Mouse (Mus musculus): ENCODE measurements around the gene B4galt2.

The B4galt2 gene

DNA sequence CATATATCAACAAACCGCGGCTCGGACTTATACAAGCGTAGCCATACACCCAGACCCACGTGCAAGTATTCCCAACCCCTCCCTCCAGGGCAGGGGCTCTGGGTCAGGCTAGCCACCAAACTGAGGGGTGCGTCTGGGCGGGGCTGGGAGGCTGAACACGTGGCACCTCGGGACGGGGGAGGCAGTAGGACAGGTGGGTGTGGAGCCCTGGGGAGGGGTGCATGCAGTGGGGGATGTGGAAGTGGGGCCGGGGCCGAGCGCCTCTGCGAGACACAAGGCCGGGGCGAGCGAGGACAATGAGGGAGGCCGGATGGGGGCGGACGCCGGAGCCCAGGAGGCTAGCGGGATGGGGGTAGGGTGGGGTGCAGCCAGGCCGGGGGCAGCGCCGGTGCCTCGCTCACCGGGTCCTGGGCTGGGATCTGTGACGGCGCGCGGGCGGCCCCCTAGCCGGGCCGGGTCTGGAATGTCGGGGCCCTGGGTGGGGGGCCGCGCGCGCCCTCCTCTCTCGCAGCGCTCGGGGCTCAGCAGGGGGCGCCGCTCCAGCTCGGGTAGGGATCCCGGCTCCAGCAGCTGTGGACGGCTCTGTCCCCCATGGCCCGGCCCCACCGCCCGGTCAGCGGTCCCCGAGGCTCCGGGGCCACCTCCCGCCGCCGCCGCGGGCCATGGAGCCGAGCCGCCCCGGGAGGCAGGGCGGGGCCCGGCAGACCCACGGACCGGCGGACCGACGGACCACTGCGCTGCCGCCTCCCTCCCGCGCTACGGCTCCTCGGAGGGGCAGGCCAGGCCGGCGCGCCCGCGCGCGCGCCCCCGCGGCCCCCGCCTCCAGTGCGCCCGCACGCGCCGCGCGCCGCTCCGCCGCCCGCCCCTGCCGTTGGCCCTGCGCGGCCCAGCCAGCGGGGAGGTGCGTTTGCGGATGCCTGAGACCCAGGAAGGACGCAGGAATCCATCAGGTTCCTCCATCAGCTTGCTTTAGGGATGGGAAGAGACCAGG, at the start of gene B4galt2:
TSS of gene B4galt2 (minus strand) at position 787 of the 991 bp plus-strand sequence.
- no peak for DNase-seq

DNA sequence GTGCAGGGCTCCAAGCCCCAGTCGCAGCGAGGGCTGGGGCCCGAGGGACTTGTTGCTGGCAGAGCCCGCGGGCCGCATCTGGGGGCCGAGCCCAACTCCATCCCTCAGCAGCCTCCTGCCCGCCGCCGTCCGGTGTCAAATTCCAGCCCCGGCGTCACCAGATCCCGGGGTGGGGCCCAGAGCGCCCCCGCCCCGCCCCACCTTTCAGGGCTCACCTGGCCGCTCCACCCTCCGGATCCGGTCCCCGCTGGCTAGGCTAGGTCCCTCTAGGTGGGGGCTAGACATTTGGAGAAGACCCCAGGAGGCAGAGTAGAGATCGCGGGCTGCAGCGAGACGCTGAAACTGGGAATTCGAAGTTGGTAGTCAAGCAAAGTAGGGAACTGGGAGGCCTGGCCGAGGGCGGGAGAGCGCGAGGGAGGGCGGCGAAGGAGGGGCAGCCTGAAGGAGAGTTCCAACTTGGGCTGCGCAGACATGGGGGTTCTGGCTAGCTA, 46.1 kb upstream of the B4galt2 start, which contains the start of gene Artn:
TSS of gene Artn (minus strand) at position 373 of the 491 bp plus-strand sequence.
- DNase-seq: no peak

DNA sequence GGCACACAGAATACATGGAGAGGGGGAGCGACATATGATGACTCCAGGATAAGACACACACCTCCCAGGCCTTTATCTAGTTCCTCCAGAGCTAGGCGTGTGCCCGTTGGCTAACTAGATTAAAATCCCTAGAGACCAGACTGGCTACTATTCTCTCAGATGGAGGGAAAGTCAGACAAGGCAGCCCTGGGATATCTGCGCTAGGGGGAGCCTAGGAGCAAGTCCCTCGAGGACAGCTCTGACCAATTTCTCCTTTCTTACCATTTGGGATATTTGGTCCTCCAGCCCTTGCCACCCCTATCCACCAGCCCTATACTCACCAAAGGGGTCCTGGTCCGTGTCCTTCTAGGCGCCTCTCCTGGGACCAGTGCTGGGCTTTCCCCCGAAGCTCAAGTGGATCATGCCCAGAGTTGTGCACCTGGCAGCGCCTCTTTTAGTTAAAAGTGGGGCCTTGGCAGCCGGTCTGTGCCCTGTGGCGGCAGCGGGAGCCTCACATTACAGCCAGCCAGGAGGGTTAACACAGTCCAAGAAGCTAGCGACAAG, 45.5 kb upstream of the B4galt2 start:
- peak; percentile 8 for DNase-seq

DNA sequence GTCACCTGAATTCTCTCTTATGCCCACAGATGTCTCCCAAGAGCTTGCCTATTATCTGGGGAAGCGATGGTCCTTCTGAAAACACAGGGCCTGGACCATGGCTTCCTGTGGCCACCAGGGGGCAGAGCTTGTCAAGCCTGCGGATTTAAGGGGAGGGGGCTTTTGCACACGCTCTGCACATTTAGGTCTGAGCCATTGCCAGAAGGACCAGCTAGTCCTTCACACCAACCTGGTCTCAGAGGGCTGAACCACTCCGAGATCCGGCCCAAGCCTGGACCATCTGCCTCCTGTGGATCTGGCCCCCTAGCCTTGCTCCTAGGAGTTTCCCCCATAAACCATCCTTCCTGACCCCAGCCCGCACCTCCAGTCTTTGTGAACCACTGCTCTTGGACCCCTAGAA, 44.9 kb upstream of the B4galt2 start:
- DNase-seq: peak; percentile 28

DNA sequence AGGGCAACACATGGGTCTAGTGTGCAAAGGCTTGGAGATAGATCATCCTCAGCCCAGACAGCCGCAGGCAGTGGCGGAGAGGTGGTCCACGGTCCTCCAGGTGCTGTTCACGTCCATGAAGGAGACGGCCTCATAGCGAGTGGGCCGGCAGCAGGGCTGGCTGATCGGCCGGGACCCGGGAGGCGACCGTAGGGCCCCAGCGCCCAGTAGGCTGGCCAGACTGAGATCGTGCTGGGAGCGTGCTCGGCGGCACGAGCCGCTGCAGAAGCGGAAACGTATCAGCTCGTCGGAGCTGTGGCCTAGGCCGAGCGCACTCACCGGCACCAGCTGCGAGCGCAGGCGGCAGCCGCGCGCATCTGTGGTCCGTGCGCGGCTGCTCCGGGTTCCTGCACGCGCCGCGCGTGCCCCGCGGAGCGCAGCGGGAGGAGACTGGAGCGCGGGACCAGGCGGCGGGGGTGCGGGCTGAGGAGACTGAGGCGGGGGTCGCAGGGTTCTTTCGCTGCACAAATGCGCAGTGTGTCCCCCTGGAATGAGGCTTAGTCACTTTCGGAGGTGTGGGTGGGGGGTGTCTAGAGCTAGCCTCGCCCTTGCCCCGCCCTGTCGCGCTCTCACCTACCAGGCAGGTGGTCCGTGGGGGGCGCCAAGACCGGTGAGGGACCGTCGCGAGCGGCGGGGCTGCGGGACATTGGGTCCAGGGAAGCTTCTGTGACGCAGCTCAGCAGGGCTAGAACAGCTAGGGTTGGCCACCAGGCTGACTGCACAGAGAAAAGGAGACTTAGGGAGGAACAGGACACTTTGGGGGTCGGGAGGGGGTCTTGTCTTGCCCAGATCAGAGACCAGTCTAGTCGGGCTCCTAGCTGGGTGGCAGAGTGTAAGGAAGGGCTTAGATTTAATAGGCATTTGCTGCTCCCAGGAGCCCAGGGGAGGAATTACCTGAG, 43.5 kb upstream of the B4galt2 start:
- peak; percentile 29 for DNase-seq

DNA sequence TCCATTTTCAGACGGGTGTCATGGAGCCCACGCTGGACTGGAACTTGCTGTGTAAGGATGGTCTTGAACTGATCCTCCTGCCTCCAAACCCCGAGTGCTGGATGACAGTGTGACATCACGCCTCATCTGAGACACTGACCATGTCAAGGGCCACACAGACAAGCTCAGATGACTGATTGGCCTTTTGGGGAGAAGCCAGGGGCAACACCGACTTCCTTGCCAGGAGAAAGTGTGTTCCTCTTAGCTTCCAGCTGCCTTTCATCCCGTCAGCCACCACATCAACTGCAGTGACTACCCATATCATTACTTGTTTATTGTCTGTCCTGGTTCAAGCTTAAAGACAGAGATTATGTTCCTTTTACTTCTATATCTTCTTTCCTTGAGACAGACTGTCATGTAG, 41.6 kb upstream of the B4galt2 start:
- no peak for DNase-seq

DNA sequence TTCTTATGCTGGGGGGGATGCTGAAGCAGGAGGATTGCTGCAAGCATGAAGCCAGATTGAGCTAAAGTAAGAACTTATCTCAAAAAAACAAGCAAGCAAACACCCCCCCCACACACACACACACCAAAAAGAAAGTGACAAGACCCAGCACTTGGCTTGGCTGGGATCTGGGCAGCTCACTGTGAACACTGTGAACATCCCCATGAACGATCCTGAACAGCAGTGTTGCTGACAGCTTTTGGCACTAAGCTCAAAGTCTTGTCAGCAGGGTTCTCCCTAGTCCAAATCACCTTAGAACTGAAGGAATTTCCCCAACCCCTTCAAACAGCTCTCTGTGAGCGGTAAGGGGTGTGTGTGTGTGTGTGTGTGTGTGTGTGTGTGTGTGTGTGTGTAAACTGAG, 40.2 kb upstream of the B4galt2 start:
- no peak for DNase-seq

DNA sequence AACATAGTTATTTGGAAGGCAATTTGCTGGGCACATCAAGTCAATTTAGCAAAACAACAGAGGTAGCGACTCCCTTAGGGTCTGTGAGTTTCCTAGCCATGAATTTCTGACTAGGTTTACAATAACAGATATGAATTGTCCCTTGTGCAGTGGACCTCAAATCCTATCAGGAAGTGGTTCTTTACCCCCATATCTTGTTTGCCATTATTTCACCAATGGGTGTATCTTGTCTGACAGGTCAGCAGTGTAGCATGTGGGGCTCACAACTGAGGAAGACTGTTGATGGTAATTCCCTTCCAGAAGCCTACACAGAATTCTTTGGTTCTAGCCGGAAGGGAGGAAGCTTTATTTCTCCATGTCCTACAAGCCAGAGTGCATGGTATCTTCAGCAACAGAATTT, 38.1 kb upstream of the B4galt2 start:
- DNase-seq: no peak

DNA sequence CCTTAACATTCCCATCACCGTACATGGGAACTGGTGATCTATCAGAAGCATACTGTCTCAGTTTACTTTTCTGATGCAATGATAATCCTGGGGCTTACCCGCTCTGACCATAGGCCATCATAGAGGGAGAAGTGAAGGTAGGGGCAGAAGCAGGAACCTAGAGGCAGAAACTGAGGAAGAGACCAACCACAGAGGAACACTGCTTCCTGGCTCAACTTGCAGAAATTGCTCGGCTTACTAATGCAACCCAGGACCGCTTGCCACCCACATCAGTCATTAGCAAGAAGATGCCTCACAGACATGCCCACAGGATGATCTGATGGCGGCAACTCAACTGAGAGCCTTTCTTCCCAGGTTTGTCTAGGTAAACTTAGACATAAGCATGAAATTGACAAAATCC, 35.5 kb upstream of the B4galt2 start:
- no peak for DNase-seq

DNA sequence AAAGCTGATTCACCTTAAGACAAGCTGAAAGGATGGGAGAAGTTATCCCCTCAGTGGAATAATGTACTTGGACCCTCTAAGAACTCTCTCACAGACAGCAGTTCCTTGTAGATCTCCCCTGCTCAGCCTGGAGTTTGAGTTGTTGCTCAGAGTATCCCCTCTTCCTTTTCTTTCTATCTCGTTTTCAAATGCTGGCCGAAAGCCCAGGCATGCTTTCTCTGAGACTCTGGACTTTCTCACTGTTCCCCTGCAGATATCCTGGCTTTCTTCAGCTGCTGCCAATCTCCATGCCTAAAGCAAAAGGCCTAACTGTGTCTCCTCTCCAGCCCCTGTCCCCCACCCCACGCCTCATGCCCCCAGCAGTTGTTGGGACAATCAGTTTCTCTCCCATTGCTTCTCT, 35.0 kb upstream of the B4galt2 start:
- no peak for DNase-seq

DNA sequence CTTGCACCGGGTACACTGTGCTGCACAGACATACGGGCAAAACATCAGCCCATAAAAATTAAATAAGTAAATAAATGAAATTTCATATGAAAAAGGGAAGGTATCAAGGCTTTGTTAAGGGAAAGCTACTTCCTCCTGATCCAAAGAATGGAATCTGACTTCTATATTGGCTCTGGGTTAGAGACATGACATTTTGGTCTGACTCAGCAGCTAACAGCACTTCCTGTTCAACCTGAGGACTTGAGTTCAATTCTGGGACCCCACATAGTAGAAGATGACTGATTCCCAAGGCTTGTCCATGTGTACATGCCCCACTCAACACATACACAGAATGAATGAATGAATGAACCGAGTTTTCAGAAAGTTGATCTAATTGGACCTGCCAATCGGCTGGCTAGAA, 34.6 kb upstream of the B4galt2 start:
- DNase-seq: no peak

DNA sequence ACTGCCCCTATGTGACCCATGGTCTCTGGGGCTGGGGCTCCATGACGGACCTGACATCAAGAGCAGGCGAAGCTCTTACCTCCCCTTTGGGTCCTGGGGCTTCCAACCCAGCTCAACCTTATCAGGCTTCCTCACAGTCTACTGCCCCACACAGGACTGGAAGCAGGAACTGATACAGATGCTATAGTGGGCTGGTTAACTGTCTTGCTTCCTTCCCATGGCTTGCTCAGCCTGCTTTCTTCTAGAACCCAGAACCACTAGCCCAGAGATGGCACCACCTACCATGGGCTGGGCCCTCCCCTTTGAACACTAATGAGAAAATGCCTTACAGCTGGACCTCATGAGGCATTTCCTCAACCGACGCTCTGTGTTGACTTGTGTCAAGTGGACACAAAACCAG, 34.1 kb upstream of the B4galt2 start:
- no peak for DNase-seq

DNA sequence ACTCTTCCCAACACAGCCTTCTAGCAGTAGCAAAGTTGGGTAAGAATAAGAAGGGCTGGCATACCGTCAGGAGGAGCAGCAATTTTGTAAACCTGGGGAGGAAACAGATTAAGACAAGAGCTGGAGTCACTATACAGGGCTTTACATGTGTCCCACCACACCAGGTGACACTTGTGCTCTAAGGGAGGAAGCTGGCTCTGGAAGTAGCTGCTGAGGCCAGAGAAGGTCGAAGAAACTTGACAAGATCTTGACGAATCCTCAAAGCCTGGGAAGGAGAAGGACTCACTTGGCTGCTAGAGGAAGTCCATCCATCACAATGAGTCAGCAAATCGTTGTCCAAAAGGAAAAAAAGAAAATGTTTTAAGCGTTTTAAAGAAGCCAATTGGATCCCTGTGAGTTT, 33.1 kb upstream of the B4galt2 start:
- no peak for DNase-seq

DNA sequence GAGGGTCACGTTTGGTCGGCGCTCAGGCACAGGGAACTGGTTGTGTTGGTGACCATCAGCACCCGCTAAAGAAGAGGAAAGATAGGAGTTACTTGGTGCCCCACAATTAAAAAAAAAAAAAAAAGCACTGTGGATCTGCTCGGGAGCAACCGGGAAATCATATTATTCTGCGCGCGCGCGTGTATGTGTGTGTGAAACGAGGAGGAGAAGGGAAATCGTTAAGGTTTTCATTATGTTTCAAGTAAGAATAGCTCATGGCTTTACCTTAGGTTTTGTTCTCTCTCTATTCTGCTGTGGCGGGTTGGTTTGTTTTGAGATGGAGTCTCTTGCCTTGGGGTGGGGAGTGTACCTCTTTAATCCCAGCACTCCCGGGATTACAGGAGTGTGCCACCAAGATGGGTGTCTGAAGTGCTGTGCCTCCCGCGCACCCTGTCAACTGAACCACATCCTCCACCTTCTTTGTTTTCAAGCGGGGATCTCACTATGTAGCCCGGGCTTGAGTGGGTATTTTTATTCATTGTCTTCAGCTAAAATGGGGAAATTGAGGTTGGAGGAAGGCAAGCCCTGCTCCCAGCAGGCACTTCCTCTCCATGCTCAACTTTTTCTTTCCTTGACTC, 32.3 kb upstream of the B4galt2 start:
- DNase-seq: peak; percentile 33

DNA sequence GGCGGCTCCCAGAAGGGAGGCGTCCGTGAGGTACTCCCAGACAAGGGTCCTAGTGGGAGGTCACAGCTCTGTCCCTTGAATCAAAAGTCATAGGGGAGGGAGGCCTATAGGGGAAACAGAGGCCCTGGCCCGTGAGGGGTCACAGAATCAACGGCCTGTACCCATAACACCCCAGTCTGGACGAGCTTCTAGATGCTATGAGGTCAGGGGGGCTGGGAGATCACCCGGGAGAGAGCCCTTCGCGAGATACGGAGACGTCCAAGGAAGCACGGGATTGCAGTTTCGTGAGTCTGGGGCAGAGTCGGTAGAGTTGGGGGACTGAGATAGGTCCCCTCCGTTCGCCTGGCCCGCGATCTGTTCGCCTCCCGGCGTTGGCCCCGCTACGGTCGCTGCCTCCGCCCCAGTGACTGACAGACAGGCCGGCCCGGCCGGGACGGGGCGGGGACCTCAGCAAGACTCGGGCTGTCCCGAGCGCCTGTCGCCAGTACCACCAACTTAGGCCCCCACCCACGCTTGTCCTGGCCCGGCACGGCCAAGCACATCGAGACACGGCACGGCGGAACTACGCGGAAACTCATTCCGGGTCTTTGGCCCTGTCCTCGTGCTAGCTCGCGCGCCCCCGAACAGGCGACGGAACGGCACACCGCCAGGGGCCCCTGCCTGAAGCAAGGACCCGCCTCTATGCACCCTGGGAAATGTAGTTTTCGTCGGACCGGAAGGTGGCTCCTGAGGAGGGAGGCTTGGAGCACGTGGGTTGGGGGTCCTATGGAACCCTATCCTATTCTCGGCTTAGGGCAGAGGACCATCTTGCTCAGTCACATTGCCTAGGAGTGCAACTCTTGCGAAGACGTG, 31.5 kb upstream of the B4galt2 start, which contains the start of gene Ipo13:
TSS of gene Ipo13 (minus strand) at position 409 of the 852 bp plus-strand sequence.
- DNase-seq: peak; percentile 94

DNA sequence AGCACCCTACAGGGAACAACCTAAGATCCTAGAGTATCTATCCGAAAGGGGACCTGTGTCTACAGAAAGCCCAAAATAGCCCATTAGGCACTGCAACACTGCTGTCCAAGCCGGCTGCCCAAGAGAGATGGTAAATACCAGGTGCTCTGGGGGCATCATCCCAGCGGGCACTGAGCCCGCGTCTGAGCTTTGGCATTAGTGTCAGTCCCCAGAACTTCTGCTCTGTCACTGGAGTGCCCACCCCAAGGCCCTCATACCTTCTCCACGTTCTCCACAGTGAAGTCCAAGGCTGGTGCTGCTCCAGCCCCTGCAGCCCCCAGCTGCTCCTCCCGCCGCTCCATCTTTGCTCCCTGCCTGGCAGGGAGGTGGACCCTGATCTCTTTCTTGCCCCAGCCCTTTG, 30.7 kb upstream of the B4galt2 start:
- DNase-seq: no peak

DNA sequence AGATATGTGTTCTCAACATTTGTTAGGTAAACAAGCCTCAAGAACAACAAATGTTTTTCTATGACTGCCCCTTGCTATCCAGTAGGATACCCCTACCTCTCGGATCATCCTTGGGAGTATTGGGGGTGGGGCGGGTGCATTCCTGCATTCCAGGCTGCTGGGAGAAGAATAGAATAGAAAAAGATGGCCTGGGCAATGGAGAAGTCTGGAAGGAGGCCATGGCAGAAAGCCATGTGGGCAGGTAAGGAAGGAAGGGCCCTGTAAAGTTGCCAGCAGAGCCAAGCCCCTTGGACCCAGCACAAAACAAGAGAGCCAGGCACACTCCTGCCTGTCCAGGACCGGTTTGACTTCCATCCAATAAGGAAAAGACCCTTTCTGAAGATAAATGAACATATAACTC, 30.1 kb upstream of the B4galt2 start:
- DNase-seq: no peak

DNA sequence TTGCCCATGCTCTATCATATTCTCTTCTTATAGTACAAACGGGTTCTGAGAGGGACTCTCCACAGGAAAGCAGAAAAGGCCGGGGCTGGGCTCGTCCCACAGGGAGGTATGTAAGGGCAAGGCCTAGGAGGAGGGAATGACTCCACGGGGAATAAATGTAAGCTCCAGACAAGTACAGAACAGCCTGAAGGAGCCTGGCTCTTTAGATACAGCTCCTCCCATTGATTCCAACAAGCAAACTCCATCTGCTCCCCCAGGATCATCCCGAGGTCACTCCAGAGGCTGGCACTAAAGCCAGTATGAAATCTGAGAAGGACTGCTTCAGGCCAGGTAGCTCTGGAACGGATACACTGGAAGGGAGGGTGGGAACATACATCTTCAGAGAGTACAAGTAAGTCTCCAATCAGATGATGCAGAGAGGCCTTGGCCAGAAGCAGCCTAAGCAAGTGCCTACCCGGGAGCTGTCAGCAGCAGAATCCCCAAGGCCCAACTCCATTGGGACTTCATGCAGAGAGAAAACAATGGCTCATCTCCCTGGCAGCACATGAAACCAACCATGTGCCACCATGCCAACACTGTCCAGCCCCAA, 29.5 kb upstream of the B4galt2 start:
- DNase-seq: no peak

DNA sequence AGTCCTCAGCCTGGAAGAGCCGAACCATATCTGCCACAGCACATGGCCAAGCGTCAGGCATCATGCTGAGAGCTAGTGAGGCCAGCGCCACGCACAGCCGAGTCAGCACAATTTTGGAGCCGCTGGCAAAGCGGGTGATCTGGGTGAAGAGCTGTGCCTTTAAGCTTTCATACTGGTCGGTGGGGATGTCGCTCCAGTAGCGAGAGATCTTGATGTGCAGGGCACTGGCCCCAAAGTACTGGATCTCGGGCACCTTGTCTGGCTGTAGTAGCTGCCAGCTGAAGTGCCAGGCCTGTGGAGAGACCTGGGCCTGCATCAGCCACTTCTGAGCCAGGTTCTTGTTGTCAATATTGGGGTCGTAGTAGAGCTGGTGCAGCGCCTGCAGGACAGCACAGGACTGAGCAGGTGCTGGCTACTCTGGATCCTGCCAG, 28.9 kb upstream of the B4galt2 start:
- DNase-seq: no peak

DNA sequence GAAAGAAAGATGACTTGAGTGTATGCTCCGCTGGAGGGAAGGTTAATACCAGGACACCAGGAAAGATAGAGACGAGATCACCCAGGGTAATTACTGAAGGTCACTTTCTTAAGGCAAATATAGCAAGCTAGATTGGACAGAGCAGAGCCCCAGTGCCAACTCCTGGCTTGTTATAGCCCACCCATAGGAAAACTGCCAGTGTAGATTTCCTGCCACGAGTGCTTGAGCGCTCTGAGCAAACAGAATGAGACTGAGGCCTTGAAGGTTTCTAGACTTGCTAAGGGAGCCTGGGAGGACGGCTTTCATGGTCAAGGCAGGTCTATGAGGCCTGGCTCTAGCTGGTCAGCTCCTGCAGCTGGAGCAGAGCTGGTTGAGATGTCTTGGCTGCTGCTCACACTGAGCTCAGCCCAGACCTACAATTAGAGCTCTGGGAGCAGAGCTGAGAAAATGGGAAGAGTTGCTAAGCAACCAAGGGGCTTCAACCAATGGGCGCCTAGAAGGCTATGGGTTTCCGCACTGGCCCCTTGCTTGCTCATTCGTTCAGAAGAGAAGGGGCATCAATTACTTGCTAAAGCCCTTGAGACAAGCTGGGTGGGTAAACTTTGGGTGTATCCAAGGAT, 25.7 kb upstream of the B4galt2 start:
- DNase-seq: no peak

DNA sequence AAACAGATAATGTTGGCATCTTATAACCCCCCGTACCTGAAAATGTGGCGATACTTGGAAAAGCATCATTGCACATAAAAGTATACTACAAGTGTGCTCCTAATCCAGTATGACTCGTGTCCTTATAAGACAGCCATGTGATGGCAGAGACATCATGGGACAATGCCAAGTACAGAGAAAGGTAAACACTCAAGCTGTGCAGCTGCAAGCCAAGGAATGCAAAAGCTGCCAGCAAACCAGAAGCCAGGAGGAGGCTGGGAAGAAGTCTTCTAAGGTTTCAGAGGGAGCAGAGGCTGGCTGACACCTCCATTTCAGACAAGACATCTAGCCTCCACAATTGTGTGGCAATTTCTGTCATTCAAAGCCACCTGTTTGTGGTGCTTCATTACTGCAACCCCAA, 22.9 kb upstream of the B4galt2 start:
- DNase-seq: no peak

All from thymus, postnatal 25 days (tissue).